Mouse (Mus musculus): ENCODE results near the gene Pik3r6. TPM values are rescaled to one million over a fixed set of nuclear protein-coding genes. Genes with fewer than 3 reads are reported as not detected.

The Pik3r6 gene
- polyA plus RNA-seq, 1 experiment from 2014 or later: 11.0 TPM

DNA sequence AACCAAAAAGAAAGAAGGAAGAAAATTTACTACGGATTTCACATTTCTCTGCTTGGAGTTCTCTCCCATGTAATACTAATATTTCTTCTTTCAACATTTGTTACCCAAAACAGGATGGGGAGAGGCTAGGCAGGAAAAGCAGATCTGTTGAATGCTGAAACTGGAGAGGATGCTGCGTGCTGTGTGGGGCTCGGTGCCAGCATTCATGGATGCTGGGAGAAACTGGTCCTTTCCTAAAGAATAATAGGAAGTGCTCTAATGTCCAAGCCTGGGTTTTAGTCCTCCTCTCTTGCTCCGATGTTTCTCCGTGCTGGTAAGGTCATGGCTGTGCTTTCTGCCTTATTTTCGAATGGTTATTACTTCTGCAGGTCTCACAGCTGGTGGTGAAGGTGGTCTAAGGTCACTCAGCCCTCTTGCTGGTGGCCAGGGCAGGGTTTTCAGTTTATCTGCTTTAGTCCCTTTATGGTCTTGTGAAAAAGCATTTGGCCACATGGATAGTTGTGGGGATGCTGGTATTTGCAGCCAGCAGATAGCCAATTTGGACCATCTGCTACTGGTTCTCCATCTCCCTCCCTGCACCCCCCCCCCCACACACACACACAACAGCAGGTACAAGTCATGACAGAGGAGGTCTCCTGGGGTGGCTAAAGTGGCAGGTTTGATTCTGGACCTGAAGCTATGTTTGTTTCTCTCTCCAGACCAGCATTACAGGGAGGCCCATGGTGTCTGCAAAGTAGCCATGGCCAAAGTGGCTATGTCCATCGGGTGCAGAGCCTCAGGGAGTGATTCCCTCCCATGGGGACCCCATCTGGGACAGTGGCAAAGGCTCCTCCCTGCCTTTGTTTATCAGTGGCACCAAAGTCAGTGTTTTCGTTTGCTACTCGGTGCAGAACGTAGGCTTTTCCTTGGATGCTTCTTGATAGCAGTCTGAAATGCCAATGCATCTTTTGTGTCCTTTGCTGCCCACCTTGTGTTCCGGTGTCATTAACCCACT, 59.4 kb downstream of the Pik3r6 start:
- no peaks in the 10 kb centered on the region for H3K36me3 ChIP-seq (ENCODE audit: inconsistent target)
- H3K27ac ChIP-seq: no peak overlapping the region
- no peaks in the 10 kb centered on the region for H3K79me2 ChIP-seq (ENCODE audit: inconsistent target)
- H3K4me3 ChIP-seq (ENCODE audit: inconsistent target): no peak overlapping the region
- 84% methylated on average over 11 of the region's 11 CpGs for WGBS (ENCODE audit: missing documents)

DNA sequence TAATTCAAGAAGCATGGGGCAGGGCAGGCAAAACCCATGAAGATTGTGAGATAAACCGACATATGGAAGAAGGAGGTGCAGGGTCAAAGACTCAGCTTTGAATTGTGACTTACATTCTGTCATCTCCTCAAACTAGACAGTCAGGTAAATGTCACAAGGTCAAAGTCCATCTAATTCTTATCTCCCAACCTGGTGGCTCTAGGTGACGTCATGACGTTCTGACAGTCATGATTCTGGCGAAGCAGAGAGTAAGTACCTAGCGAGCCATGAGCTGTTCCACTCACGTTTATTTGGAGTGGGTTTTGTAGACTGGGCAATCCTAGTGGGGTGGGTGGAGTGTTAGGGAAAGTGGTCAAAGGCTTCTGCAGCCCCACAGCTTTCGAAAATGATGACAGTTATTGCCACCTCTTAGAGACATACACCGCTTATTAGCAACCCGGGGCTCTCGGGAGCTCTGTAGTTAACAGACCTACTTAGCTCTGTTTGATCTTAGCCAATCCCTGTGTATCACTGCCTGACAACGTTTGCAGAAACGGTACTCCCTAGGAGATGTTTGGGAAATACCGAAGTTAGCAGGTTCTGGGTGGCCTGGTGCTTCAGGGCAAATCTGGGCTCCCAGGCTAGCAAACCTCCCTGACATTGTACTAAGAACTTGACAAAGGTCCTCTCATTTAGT, 61.7 kb downstream of the Pik3r6 start:
- no peaks in the 10 kb centered on the region for H3K79me2 ChIP-seq (ENCODE audit: inconsistent target)
- H3K36me3 ChIP-seq (ENCODE audit: inconsistent target): no peaks in the 10 kb centered on the region
- 83% methylated on average over 13 of the region's 13 CpGs for WGBS (ENCODE audit: missing documents)
- no peak overlapping the region for H3K4me3 ChIP-seq (ENCODE audit: inconsistent target)
- H3K27ac ChIP-seq: no peak overlapping the region

DNA sequence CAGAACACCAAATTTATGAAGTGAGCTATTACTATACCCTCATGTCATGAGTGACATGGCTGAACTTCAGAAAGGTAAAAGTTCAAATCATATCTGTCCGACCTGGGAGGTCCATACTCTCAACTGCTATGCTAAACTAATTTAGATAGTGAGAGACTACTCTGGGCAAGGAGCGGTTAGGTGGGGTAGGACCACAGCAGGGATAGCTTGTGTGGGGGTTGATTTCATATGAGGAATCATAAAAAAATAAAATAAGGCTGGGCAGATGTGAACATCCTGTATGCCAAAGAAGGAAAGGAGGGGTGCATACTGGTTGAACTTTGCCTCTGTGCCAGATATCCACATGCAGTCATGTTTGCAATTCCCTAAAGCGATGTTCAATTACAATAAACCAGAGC, 62.2 kb downstream of the Pik3r6 start:
- Histone ChIP-seq H3K79me2 (ENCODE audit: inconsistent target) (no peaks in the 10 kb centered on the region), H3K36me3 (ENCODE audit: inconsistent target) (no peaks in the 10 kb centered on the region), H3K27ac (no peak overlapping the region), H3K4me3 (ENCODE audit: inconsistent target) (no peak overlapping the region)
- 100% methylated on average over 3 of the region's 3 CpGs for WGBS (ENCODE audit: missing documents)

DNA sequence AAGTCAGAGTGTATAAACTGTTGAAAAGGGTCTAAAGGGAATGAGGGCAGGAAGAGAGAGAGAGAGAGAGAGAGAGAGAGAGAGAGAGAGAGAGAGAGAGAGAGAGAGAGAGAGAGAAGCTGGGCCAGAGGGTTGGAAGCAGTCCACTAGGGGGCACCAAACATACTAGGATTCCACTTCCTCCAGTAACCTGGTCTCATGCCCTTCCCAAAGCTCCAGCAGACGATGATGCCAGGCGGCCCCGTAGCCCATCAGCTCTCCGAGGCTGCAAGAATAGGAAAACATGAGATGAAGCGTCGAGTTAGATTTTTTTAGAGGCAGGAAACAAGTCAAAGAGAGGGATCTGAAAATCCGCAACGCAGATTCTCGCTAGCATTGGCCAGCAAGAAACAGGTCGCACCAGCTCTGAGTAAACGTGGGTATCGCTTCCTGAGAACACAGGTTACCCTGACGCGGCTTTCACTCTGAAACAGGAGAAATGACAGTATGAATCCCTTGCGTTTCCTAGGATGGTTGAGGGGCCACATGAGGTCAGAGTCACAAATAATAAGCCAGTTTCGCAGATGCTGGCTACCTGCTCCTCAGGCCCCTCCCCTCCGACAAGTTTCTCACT, 63.7 kb downstream of the Pik3r6 start:
- no peak overlapping the region for H3K4me3 ChIP-seq (ENCODE audit: inconsistent target)
- no peak overlapping the region for H3K27ac ChIP-seq
- H3K79me2 ChIP-seq (ENCODE audit: inconsistent target): no peaks in the 10 kb centered on the region
- 18% methylated on average over 17 of the region's 17 CpGs for WGBS (ENCODE audit: missing documents)
- H3K36me3 ChIP-seq (ENCODE audit: inconsistent target): no peaks in the 10 kb centered on the region

DNA sequence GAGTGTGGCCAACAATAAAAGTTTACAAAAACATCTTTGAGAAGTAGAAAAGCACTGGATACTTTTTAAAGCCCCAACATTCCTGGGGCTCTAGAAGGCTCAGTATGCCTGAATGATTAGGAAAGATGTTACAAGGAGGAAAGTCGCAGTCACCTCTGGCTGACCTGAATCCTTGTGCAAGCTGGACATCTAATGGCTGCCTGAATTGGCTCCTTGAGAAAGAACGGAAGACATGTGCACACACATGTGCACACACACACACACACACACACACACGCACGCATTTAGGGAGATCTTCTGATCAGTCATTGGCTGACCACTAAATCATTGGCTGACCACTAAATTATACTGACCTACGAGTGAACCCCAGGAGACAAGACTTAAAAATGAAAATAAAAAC, 68.0 kb downstream of the Pik3r6 start:
- Histone ChIP-seq H3K27ac (no peak overlapping the region), H3K36me3 (ENCODE audit: inconsistent target) (no peaks in the 10 kb centered on the region), H3K4me3 (ENCODE audit: inconsistent target) (no peak overlapping the region), H3K79me2 (ENCODE audit: inconsistent target) (no peaks in the 10 kb centered on the region)
- 92% methylated on average over 5 of the region's 5 CpGs for WGBS (ENCODE audit: missing documents)

DNA sequence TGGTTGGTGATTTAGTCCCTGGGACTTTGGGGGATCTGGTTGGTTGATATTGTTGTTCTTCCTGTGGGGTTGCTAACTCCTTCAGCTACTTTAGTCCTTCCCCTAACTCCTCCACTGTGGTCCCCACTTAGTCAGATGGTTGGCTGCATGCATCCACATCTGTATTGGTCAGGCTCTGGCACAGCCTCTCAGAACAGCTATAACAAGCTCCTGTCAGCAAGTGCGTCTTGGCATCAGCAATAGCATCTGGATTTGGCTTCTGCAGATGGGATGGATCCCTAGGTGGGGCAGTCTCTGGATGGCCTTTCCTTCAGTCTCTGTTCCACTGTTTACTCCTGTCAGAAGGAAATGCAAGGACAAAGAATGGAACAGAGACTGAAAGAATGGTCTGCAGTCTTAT, 74.3 kb downstream of the Pik3r6 start:
- Histone ChIP-seq H3K36me3 (ENCODE audit: inconsistent target) (no peaks in the 10 kb centered on the region), H3K79me2 (ENCODE audit: inconsistent target) (no peaks in the 10 kb centered on the region), H3K4me3 (ENCODE audit: inconsistent target) (no peak overlapping the region), H3K27ac (no peak overlapping the region)
- 91% methylated on average over 1 of the region's 1 CpGs for WGBS (ENCODE audit: missing documents)

DNA sequence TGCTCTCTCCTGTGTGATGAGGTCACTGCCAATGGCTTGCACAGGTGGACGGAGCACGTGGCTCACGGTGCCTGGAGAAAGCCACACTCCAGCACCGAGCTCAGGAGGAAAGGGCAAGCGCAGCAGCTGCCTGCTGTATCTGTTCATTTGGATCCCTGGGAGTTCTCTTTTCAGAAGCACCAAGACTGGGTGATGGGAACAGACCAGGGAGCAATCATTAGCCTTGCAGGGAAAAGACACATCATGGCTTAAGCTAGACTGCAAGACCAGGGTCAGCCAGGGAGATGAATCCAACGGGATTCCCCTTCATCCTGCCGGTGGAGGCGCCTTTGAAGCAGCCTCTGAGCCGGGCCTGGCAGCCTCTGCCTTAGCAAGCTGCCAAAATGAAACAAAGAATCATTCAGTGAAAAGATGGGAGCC, 76.7 kb downstream of the Pik3r6 start:
- H3K36me3 ChIP-seq (ENCODE audit: inconsistent target): no peaks in the 10 kb centered on the region
- H3K27ac ChIP-seq: no peak overlapping the region
- WGBS (ENCODE audit: missing documents): 71% methylated on average over 8 of the region's 9 CpGs
- H3K79me2 ChIP-seq (ENCODE audit: inconsistent target): no peaks in the 10 kb centered on the region
- H3K4me3 ChIP-seq (ENCODE audit: inconsistent target): no peak overlapping the region

DNA sequence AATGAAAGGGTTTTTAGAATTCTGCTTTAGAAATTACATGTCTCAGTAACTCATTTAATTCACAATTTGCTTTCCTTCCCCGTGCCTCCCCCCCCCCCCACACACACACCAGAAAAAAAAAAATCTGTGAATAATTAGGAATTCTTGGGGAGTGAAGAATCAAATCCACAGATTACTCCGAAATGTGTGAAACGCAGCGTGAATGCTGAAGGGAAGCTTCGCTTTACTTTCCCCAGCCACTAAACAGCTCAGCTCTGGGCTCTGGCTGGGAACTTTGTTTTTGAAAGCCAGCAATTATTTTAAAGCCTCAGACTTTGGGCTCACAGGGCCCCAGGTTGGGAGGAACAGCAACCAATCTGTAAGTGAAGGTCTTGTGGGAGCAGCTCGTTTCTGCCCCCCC, 77.7 kb downstream of the Pik3r6 start:
- WGBS (ENCODE audit: missing documents): 83% methylated on average over 6 of the region's 6 CpGs
- no peaks in the 10 kb centered on the region for H3K79me2 ChIP-seq (ENCODE audit: inconsistent target)

DNA sequence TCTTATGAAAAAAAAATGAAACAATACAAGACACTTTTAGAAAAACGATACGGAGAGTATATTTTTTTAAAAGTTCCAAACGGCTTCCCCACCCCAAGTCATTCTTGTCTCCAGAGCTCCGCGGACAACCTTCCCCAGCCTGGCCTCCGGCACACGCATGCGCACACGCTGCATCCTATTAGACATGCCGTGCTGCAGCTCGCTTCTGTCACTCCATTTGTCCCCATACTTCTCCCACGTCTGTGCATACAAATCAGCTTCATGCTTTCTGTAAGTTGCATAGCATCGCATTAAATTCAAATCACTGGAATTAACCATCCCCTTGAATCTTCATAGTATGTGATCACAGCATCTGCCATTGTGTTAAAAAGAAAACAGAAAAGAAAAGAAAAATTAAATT, 80.4 kb downstream of the Pik3r6 start:
- H3K79me2 ChIP-seq (ENCODE audit: inconsistent target): no peaks in the 10 kb centered on the region
- WGBS (ENCODE audit: missing documents): 89% methylated on average over 13 of the region's 13 CpGs
- H3K27ac ChIP-seq: no peak overlapping the region
- no peaks in the 10 kb centered on the region for H3K36me3 ChIP-seq (ENCODE audit: inconsistent target)
- no peak overlapping the region for H3K4me3 ChIP-seq (ENCODE audit: inconsistent target)

More for the DNA sequence above, 77.7 kb downstream of the Pik3r6 start:
- no peaks in the 10 kb centered on the region for H3K36me3 ChIP-seq (ENCODE audit: inconsistent target)
- no peak overlapping the region for H3K4me3 ChIP-seq (ENCODE audit: inconsistent target)
- H3K27ac ChIP-seq: no peak overlapping the region

DNA sequence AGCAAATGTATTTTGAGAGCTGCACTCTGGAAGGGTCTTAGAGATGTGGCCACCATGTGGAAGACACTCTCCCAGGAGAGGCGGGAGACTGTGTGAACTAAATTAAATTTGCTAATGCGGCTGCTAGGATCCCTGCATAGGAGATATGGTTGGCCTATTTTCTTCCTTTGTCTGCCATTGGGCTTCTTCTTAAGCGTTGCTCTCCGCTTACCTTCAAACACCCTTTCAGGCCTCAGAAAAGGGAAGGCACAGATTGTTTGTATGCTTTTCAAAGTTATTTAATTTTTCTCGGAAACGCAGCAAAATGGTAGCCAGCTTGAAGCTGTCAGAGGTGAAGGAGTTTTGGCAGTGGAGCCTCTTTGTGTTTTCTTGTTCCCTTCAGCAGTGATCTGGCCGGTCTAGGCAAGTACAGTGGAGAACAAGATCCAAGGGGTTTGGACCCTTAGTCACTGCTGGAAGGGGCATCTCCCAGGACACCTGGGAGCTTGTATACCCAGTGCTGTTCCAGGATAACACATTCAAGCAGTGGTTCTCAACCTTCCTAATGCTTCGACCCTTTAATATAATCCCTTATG, 81.2 kb downstream of the Pik3r6 start:
- Histone ChIP-seq H3K27ac (no peak overlapping the region), H3K36me3 (ENCODE audit: inconsistent target) (no peaks in the 10 kb centered on the region)
- WGBS (ENCODE audit: missing documents): 88% methylated on average over 8 of the region's 8 CpGs

DNA sequence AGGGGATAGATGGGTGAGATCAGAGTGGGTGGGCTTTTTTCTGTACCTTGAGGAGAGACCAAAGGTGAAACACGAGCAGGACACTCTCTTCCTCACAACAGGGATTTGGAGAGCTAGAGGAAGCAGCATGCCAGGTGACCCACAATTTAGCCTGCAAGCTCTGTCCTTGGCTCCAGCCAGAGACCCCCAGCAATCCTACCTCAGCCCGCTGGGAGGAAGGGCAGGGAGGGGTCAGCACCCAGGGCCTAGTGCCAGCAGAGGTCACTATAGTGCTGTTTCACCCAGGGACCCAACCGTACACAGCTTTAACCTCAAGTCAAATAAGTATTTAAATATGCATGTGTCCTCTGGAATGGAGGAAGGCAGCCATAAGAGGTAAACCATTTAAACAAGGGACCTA, 83.1 kb downstream of the Pik3r6 start:
- H3K27ac ChIP-seq: no peak overlapping the region
- 27% methylated on average over 2 of the region's 3 CpGs for WGBS (ENCODE audit: missing documents)

More for the DNA sequence above, 81.2 kb downstream of the Pik3r6 start:
- Histone ChIP-seq H3K4me3 (ENCODE audit: inconsistent target) (no peak overlapping the region), H3K79me2 (ENCODE audit: inconsistent target) (no peaks in the 10 kb centered on the region)

DNA sequence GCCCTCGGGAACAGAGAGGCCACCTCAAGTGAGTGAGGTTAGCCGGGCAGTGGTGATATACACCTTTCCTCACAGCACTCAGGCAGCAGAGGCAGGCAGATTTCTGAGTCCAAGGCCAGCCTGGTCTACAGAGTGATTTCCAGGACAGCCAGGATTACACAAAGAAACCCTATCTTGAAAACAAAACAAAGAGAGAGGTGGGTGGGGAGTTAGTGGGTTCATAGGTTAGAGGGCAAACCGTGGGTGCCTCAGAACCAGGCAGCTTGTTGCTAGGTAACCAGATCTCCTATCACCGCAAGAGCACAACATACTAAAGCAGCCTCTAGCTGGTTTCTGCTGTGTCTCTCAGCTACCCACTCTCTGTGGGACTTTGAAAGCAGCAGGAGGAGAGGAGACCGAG, 83.9 kb downstream of the Pik3r6 start, which contains the start of gene Ccdc42:
TSS of gene Ccdc42 (plus strand) at position 301 of the 400 bp plus-strand sequence.
- H3K27ac ChIP-seq: no peak within 1 kb of the TSS
- no peak within 1 kb of the TSS for H3K4me3 ChIP-seq (ENCODE audit: inconsistent target)
- no peaks in the 10 kb centered on the region for H3K79me2 ChIP-seq (ENCODE audit: inconsistent target)
- WGBS (ENCODE audit: missing documents): 81% methylated on average over 5 of the region's 5 CpGs
- H3K36me3 ChIP-seq (ENCODE audit: inconsistent target): no peaks in the 10 kb centered on the region

More for the DNA sequence above, 83.1 kb downstream of the Pik3r6 start:
- Histone ChIP-seq H3K79me2 (ENCODE audit: inconsistent target) (no peaks in the 10 kb centered on the region), H3K4me3 (ENCODE audit: inconsistent target) (no peak overlapping the region), H3K36me3 (ENCODE audit: inconsistent target) (no peaks in the 10 kb centered on the region)

DNA sequence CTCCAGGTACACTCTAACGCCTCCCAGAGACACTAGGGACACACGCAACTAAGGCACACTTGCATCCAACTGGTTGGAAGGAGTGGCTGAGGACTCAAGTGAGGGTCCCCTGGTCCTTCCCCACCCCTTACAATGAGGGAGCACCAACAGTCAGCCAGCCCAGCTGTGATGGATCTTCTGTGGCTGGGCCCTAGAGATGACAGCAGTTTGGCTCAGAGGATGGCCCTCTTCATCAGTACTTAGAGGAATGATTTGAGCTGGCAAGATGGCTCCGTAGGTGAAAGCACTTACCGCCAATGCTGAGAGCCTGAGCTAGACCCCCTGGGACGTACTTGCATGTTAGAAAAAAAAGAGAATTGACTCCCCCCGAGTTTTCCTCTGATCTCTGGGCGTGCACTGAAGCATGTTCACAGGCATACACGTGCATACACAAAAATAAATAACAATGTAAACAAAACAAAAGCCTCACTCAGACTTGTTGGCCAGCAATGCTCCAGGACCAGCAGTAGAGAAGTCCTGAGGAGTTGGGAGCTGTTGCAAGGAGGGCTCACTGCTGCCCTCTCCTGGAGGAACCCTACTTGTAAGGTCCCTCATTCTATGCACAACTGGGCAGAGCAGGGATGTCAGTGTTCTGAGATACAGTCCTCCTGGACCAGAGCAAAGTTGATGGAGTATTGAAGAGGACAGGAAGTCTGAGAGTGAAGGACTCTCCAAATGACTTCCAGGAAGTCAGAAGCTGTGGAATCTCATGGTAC, 86.4 kb downstream of the Pik3r6 start:
- Histone ChIP-seq H3K79me2 (ENCODE audit: inconsistent target) (no peaks in the 10 kb centered on the region), H3K4me3 (ENCODE audit: inconsistent target) (no peak overlapping the region), H3K36me3 (ENCODE audit: inconsistent target) (no peaks in the 10 kb centered on the region), H3K27ac (no peak overlapping the region)
- WGBS (ENCODE audit: missing documents): 76% methylated on average over 8 of the region's 8 CpGs

DNA sequence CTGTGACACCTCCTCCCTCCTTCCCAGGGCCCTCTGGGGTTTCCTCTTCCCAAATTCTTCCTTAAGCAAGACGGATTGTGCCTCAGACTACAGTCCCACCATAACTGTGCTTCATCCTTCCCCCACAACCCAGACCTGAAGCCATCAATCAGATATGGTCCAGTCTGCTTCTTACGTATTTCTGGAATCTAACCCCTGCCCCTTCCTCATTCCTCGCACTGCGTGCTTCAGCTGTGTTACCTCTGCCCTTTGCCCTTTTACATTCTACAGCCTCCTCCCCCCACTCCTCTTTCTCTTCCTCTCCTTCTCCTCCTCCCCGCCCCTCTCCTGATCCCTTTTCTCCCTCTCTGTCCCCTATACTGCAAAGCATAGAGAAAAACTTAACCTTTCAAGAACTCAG, 88.9 kb downstream of the Pik3r6 start:
- WGBS (ENCODE audit: missing documents): 83% methylated on average over 5 of the region's 5 CpGs
- Histone ChIP-seq H3K79me2 (ENCODE audit: inconsistent target) (no peaks in the 10 kb centered on the region), H3K36me3 (ENCODE audit: inconsistent target) (no peaks in the 10 kb centered on the region), H3K27ac (no peak overlapping the region), H3K4me3 (ENCODE audit: inconsistent target) (no peak overlapping the region)

All from macrophage (primary cell).